ENCODE assay signal across 9 mouse cellular contexts in genomic region chr15:81399297-81399637, GRCm38 (mm10). TPM values are rescaled to one million over a fixed set of nuclear protein-coding genes. Genes with fewer than 3 reads are reported as not detected.
DNase-seq lines count a peak whose midpoint lies in the region; ATAC-seq and TF ChIP-seq lines count a peak whose summit lies in the region.
"Had no signal": no experiment of that assay in that cellular context is flagged by ENCODE, and none has a peak within 500 bp of the region (broad histone marks: within the 10 kb centered on the region; RNA-seq: fewer than 3 reads in every experiment).

No protein-coding gene starts in this region.

- peak overlapping the region; percentile 94 for H3K27ac ChIP-seq in embryonic facial prominence, embryonic 12.5 days
- H3K27ac ChIP-seq in intestine, postnatal 0 days (ENCODE audit: low read depth, low read length), result peak overlapping the region; percentile 83
- H3K27ac ChIP-seq in neural tube, embryonic 15.5 days (replicated peaks), result peak overlapping the region; percentile 98

- peak overlapping the region; percentile 78 for H3K4me2 ChIP-seq in embryonic facial prominence, embryonic 12.5 days (replicated peaks)
- H3K4me2 ChIP-seq in intestine, postnatal 0 days (replicated peaks; ENCODE audit: low read depth), result peak overlapping the region; percentile 84
- H3K4me2 ChIP-seq in neural tube, embryonic 15.5 days, result peak overlapping the region; percentile 74

- no peak for TF ChIP-seq CTCF in lung, adult 2 months (IDR thresholded peaks at IDR 0.05; ENCODE audit: insufficient read depth, low read length)
- no peak for TF ChIP-seq CTCF in intestine, postnatal 0 days (IDR thresholded peaks at IDR 0.05; ENCODE audit: low read depth)

- H3K9ac ChIP-seq in embryonic facial prominence, embryonic 12.5 days, result peak overlapping the region; percentile 93
- H3K9ac ChIP-seq in intestine, postnatal 0 days (ENCODE audit: low read depth, low read length), result peak overlapping the region; percentile 95
- H3K9ac ChIP-seq in neural tube, embryonic 15.5 days (replicated peaks), result peak overlapping the region; percentile 90

- peak overlapping the region; percentile 66 for H3K4me3 ChIP-seq in lung, adult 2 months (replicated peaks; ENCODE audit: extremely low read depth, low read depth, low read length)
- peak overlapping the region; percentile 95 for H3K4me3 ChIP-seq in embryonic facial prominence, embryonic 12.5 days
- peak overlapping the region; percentile 99 for H3K4me3 ChIP-seq in intestine, postnatal 0 days (ENCODE audit: low read depth, low read length)
- peak overlapping the region; percentile 98 for H3K4me3 ChIP-seq in neural tube, embryonic 15.5 days (replicated peaks)

- peak; percentile 73 for ATAC-seq in embryonic facial prominence, embryonic 12.5 days (ENCODE audit: insufficient number of reproducible peaks, insufficient read depth, low FRiP score, low TSS enrichment)
- no peak for ATAC-seq in intestine, postnatal 0 days
- ATAC-seq in neural tube, embryonic 15.5 days (ENCODE audit: low FRiP score), result peak; percentile 79

- no peaks in the 10 kb centered on the region for H3K36me3 ChIP-seq in embryonic facial prominence, embryonic 12.5 days
- H3K36me3 ChIP-seq in intestine, postnatal 0 days (ENCODE audit: control insufficient read depth, insufficient read depth), result no peaks in the 10 kb centered on the region
- no peaks in the 10 kb centered on the region for H3K36me3 ChIP-seq in neural tube, embryonic 15.5 days

- no peak for DNase-seq in lung, adult 2 months
- no peak for DNase-seq in lung, postnatal 14 days
- no peak for DNase-seq in frontal cortex, postnatal 10 days (ENCODE audit: low spot score in 2 of 2)
- DNase-seq in left cerebral cortex, postnatal 10 days (ENCODE audit: extremely low spot score in 1 of 2, low spot score in 2 of 2), result no peak
- no peak for DNase-seq in natural killer cell, adult 2 months (ENCODE audit: low spot score in 2 of 2)

- intact Hi-C loops in left cerebral cortex, postnatal 10 days (cut with DNase I), result no loop called here

- WGBS in lung, adult 2 months, result under 1% methylated on average over 21 of the region's 21 CpGs
- whole genome bisulfite sequencing in embryonic facial prominence, embryonic 12.5 days, result under 1% methylated on average over 21 of the region's 21 CpGs
- WGBS in intestine, postnatal 0 days, result under 1% methylated on average over 21 of the region's 21 CpGs
- WGBS in neural tube, embryonic 15.5 days, result under 1% methylated on average over 21 of the region's 21 CpGs

- TF ChIP-seq POLR2A in lung, adult 2 months (IDR thresholded peaks at IDR 0.05; ENCODE audit: borderline replicate concordance, extremely low read depth, low read depth, low read length), result no peak

- no peaks in the 10 kb centered on the region for H3K27me3 ChIP-seq in embryonic facial prominence, embryonic 12.5 days
- H3K27me3 ChIP-seq in intestine, postnatal 0 days (replicated peaks; ENCODE audit: control insufficient read depth, insufficient read depth, low read length), result no peaks in the 10 kb centered on the region
- no peaks in the 10 kb centered on the region for H3K27me3 ChIP-seq in neural tube, embryonic 15.5 days (replicated peaks)

- peaks cover 5% of the 10 kb centered on the region for H3K4me1 ChIP-seq in lung, adult 2 months (ENCODE audit: control insufficient read depth, insufficient read depth, low read length)
- peaks cover 16% of the 10 kb centered on the region for H3K4me1 ChIP-seq in embryonic facial prominence, embryonic 12.5 days
- H3K4me1 ChIP-seq in intestine, postnatal 0 days (replicated peaks; ENCODE audit: control insufficient read depth, insufficient read depth, low read length), result no peaks in the 10 kb centered on the region; the same call in 1 of the 2 replicates
- peaks cover 31% of the 10 kb centered on the region for H3K4me1 ChIP-seq in neural tube, embryonic 15.5 days

- no peaks in the 10 kb centered on the region for H3K9me3 ChIP-seq in embryonic facial prominence, embryonic 12.5 days
- H3K9me3 ChIP-seq in intestine, postnatal 0 days (ENCODE audit: control insufficient read depth), result no peaks in the 10 kb centered on the region
- no peaks in the 10 kb centered on the region for H3K9me3 ChIP-seq in neural tube, embryonic 15.5 days (replicated peaks)

RNA-seq across cellular contexts. Expression of gene St13, which starts 0.6 kb away (rescaled TPM):
- 16.4 and 16.9 TPM in 2 replicates for polyA plus RNA-seq in lung, adult 2 months (2012; rRNA removed)
- 199 and 207 TPM in 2 replicates for polyA plus RNA-seq in embryonic facial prominence, embryonic 12.5 days (2016; fragmentation: Nextera tagmentation; extraction: Ambion mirVana)
- polyA plus RNA-seq in intestine, postnatal 0 days (2015; fragmentation: Nextera tagmentation; extraction: Ambion mirVana), result 66.9 and 68.2 TPM in 2 replicates
- 185 and 188 TPM in 2 replicates for polyA plus RNA-seq in neural tube, embryonic 15.5 days (2015; fragmentation: Nextera tagmentation; extraction: Ambion mirVana)
- total RNA-seq in left cerebral cortex, postnatal 10 days (2021), result 100 to 1,000 TPM; 174 to 179 TPM

RNA-seq across cellular contexts. Expression of gene Xpnpep3, which starts 0.7 kb away (rescaled TPM):
- 6.8 and 7.2 TPM in 2 replicates for polyA plus RNA-seq in lung, adult 2 months (2012; rRNA removed)
- polyA plus RNA-seq in embryonic facial prominence, embryonic 12.5 days (2016; fragmentation: Nextera tagmentation; extraction: Ambion mirVana), result 13.1 and 13.3 TPM in 2 replicates
- 2.3 and 2.4 TPM in 2 replicates for polyA plus RNA-seq in intestine, postnatal 0 days (2015; fragmentation: Nextera tagmentation; extraction: Ambion mirVana)
- 8.1 and 10.9 TPM in 2 replicates for polyA plus RNA-seq in neural tube, embryonic 15.5 days (2015; fragmentation: Nextera tagmentation; extraction: Ambion mirVana)
- total RNA-seq in left cerebral cortex, postnatal 10 days (2021), result 10 to 100 TPM; 10.1 to 11.6 TPM

RNA-seq across cellular contexts. Expression of gene Dnajb7, which starts 8.8 kb away (rescaled TPM):
- polyA plus RNA-seq in lung, adult 2 months (2012; rRNA removed), result not detected in 2 replicates
- polyA plus RNA-seq in embryonic facial prominence, embryonic 12.5 days (2016; fragmentation: Nextera tagmentation; extraction: Ambion mirVana), result 2.8 and 3.2 TPM in 2 replicates
- 0.17 and 0.35 TPM in 2 replicates for polyA plus RNA-seq in intestine, postnatal 0 days (2015; fragmentation: Nextera tagmentation; extraction: Ambion mirVana)
- polyA plus RNA-seq in neural tube, embryonic 15.5 days (2015; fragmentation: Nextera tagmentation; extraction: Ambion mirVana), result 1.9 and 2.3 TPM in 2 replicates
- not detected for total RNA-seq in left cerebral cortex, postnatal 10 days (2021)
- polyA plus RNA-seq: brain, embryonic 14.5 days had no signal

RNA-seq across cellular contexts. Expression of gene Slc25a17, which starts 38.7 kb away (rescaled TPM):
- polyA plus RNA-seq in lung, adult 2 months (2012; rRNA removed), result 25.9 and 44.2 TPM in 2 replicates
- 112 TPM in 2 replicates for polyA plus RNA-seq in embryonic facial prominence, embryonic 12.5 days (2016; fragmentation: Nextera tagmentation; extraction: Ambion mirVana)
- polyA plus RNA-seq in intestine, postnatal 0 days (2015; fragmentation: Nextera tagmentation; extraction: Ambion mirVana), result 30.6 and 33.2 TPM in 2 replicates
- polyA plus RNA-seq in neural tube, embryonic 15.5 days (2015; fragmentation: Nextera tagmentation; extraction: Ambion mirVana), result 129 and 134 TPM in 2 replicates
- total RNA-seq in left cerebral cortex, postnatal 10 days (2021), result 10 to 100 TPM; 53.9 to 62.1 TPM
